Mouse (Mus musculus) MEL (cell line): Measurements from ENCODE around the gene Dffa.

Experiments
- MYC ChIP-seq: IDR thresholded peaks from 2 replicates; pipeline ENCODE4 v1.6.1; 2011; ENCODE audit warnings: low read depth, mild to moderate bottlenecking, low read length, improper control_type of control experiment, moderate library complexity
- ZKSCAN1 ChIP-seq: IDR thresholded peaks from 2 replicates; pipeline ENCODE4 v1.6.1; 2012; ENCODE audit warnings: low read depth, mild to moderate bottlenecking, inconsistent platforms, low read length, improper control_type of control experiment, moderate library complexity

DNA sequence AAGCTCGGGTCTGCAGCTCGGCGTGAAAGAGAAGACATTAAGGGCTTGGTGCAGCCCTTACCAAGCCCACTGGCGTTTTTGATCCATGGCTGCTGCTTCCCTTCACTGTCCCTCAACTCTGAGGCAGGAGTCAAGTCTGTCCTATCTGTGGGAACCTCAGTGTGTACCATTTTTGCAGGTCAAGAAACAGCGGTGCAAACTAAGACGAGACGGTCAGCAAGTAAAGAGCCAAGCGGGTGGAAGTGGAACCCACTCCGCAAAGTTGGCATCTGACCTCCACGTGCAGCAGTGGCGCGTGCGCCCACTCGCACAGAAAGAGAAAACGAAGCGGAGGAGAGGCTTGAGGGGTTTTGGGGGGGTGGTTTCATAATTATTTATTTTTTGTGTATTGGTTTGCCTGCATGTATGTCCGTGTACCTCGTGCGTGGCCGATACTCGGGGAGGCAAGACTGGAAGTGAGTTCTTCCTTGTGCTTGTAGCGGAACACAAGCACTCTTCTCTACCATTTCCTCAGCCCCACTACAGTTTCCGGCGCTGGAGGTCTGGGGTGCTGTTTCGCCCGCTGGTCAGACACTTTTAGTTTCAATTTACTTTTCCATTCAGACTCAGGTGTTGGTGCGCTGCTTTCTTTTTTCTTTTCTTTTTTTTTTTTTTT, 63.1 kb downstream of the Dffa start:
- peak; percentile 96 for TF ChIP-seq MYC
- TF ChIP-seq ZKSCAN1, result no peak
